Mouse (Mus musculus): ENCODE measurements around the gene Nkain4. TPM values are rescaled to one million over a fixed set of nuclear protein-coding genes. Genes with fewer than 3 reads are reported as not detected.
A peak's percentile ranks its signal among the peaks of the same experiment; 100 is the strongest.

Gene Nkain4
- total RNA-seq, 2 experiments from 2014 or later = not detected

GRCm38 (mm10) chr2:180953638-180954037 is 861 bp downstream of the Nkain4 start:
- no peak for ATAC-seq (ENCODE audit: poor library complexity, severe bottlenecking)

- ATAC-seq (ENCODE audit: poor library complexity, severe bottlenecking) = no peak
Observed at GRCm38 (mm10) chr2:180952731-180953171, 1.7 kb downstream of the Nkain4 start.

DNA sequence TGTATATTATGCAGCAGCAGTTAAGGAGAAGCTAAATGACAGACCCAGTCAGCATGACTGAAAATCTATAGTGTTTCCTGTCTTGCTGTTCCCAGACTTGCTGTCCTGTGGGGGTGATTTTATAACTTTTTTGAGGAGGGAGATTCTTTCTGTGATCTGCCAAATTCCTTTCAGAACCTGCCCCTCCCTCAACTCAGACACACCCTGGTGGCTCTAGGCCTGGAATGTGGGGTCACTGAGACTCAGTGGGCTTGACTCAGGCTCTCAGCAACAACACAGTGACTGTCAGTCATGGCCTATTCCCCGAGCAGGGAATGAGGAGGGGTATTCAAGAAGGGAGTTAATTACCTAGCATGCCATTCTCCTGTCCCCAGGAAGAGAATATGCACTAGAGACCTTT is 4.6 kb downstream of the Nkain4 start:
- no peak for ATAC-seq (ENCODE audit: poor library complexity, severe bottlenecking)

- no peak for ATAC-seq (ENCODE audit: poor library complexity, severe bottlenecking)
Observed at GRCm38 (mm10) chr2:180941869-180942268, 12.6 kb downstream of the Nkain4 start.

DNA sequence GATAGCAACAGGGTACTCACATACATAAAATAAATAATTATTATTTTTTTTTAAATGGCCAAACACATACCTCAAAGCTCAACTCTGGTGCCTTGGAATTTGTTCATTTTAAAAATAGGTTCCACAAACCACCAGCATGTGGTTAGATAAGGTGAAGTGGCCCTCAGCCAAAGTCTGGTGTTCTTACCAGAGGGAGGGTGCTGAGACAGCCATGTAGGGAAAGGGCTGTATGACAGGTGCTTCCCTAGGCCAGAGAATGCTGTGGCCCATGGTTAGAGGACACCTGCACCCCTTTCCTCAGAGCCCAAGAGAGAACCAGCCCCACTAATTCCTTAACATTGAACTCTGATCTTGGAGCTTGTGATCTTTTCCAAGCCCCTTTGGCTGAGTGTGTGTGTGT is 14.3 kb downstream of the Nkain4 start:
- no peak for ATAC-seq (ENCODE audit: poor library complexity, severe bottlenecking)

GRCm38 (mm10) chr2:180932418-180932817 is 22.1 kb downstream of the Nkain4 start:
- ATAC-seq (ENCODE audit: poor library complexity, severe bottlenecking) = no peak

- ATAC-seq (ENCODE audit: poor library complexity, severe bottlenecking) = no peak
Observed at GRCm38 (mm10) chr2:180928723-180929122, 25.8 kb downstream of the Nkain4 start, which contains the start of gene Birc7. Gene Birc7, plus strand, starts transcription at chr2:180929023.

GRCm38 (mm10) chr2:180925176-180925575 is 29.3 kb downstream of the Nkain4 start:
- ATAC-seq (ENCODE audit: poor library complexity, severe bottlenecking) = peak; percentile 66

DNA sequence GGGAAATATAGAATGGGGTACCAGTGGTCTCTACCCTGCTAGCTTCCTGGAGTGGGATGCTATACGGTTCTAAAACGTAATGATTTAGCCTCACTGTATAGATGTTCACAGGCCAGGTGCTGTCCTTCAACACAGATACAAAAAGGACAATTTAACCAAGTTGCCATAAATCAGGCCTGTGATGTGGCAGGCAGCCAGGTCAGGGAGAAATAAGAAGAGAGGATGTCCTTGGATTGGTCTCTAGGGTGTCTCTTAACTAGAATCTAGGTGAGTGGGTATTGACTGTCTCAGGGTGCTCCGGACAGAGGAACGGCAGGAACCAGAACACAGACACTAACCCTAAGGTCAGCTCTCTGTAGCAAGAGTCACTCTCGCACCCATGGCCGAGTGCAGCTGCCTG is 31.8 kb downstream of the Nkain4 start:
- ATAC-seq (ENCODE audit: poor library complexity, severe bottlenecking) = no peak

DNA sequence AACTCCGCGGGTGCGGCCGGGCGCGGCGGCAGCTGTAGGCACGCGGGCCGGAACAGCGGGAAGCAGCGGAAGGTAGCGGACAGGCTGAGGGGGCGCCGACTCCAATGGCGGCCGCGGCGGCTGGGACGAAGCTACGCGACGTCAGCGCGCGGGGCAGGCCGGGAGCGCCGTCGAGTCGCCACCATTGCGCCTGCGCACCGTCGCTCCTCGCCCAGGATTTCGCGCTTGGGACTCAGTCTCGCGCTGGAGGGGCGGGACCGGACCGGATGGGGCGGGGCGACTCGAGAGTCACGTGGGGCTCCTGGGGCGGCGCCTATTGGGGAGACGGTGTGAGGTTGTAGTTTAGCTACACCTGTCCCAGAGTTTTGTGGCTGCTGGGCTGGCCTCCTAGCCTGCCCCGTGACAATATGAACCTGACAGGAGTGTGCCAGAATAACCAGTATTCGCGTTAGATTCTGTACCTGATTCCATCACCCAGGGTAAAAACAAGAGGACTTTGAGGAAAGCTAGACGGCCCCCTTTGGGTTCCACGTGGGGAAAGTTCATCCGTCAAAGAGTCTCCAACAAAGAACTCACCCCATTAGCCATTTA is 33.6 kb downstream of the Nkain4 start, which contains the start of gene Ythdf1:
Gene Ythdf1 (minus strand): TSS at position 140 of the 591 bp plus-strand sequence.
- peak; percentile 86 for ATAC-seq (ENCODE audit: poor library complexity, severe bottlenecking)

- ATAC-seq (ENCODE audit: poor library complexity, severe bottlenecking) = peak; percentile 36
Observed at GRCm38 (mm10) chr2:180919913-180920809, 34.3 kb downstream of the Nkain4 start.

- ATAC-seq (ENCODE audit: poor library complexity, severe bottlenecking) = no peak
Observed at GRCm38 (mm10) chr2:180915886-180916433, 38.5 kb downstream of the Nkain4 start.

- ATAC-seq (ENCODE audit: poor library complexity, severe bottlenecking) = no peak
Observed at GRCm38 (mm10) chr2:180910928-180911327, 43.6 kb downstream of the Nkain4 start.

DNA sequence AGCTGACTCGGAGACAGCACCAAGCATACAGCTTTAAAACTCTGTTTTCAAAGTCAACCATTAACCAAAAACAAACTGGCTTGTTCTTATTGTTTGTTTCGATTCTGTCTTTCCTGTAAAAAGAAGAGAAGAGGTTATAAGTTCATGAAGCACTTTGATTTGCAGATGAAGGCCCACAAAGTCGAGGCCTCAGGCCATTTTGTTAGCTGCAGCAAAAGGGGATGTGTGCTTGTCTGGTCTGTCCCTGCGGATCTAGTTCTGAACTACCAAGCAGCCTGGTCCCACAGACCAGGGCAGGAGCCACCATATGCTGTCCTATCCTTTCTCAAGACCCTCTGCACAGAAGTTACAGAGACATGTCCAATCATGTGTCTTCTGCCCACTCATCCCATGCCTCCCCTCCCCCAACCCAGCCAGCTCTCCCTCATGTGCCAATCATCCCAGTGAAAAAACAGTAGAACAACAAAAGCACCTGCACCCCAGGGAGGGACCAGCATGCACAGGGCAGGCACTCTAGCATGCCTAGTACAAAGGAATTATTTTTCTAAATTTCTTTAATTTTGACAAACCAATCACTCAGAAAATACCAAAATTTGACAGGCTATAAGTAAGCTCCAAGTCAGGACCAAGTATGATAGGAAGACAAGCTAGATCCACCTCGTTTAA is 48.8 kb downstream of the Nkain4 start:
- no peak for ATAC-seq (ENCODE audit: poor library complexity, severe bottlenecking)

DNA sequence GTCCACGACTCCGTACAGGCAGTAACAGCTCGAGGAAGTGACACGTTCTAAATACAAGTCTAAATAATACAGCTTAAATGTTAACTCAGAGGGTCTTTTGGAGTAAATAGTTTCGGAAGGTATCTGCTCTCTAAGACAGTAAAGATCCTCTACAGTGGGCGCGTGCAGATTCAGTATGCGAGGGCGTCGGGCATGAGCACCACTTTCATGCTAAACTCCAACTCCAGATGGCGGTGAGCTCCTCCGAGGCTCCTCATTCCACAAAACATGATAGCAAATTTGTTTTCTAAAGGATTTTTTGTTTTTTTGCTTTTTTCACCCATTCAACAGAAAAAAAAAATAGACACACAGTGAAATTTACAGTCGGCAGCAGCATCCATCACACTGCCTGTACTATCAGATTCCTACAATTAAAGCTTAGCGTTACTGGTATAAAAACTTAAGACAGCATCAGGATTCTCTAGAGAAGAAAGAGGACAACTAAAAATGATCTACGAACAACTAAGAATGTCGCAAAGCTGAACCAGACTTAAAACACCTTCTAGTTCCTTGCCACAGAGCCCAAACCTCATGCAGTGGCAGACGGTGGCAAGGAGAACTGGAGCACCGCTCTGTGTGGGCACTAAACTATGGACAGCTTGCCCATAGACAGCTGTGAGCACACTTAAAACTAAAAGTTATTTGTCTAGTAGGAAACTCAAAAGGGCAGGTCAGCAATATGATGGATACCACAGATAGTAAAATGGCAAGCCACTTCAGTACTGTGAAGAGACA is 49.9 kb downstream of the Nkain4 start:
- ATAC-seq (ENCODE audit: poor library complexity, severe bottlenecking) = no peak

GRCm38 (mm10) chr2:180902086-180902485 is 52.4 kb downstream of the Nkain4 start:
- no peak for ATAC-seq (ENCODE audit: poor library complexity, severe bottlenecking)

GRCm38 (mm10) chr2:180897857-180898256 is 56.6 kb downstream of the Nkain4 start:
- no peak for ATAC-seq (ENCODE audit: poor library complexity, severe bottlenecking)

- no peak for ATAC-seq (ENCODE audit: poor library complexity, severe bottlenecking)
Observed at GRCm38 (mm10) chr2:180896819-180897625, 57.5 kb downstream of the Nkain4 start.

DNA sequence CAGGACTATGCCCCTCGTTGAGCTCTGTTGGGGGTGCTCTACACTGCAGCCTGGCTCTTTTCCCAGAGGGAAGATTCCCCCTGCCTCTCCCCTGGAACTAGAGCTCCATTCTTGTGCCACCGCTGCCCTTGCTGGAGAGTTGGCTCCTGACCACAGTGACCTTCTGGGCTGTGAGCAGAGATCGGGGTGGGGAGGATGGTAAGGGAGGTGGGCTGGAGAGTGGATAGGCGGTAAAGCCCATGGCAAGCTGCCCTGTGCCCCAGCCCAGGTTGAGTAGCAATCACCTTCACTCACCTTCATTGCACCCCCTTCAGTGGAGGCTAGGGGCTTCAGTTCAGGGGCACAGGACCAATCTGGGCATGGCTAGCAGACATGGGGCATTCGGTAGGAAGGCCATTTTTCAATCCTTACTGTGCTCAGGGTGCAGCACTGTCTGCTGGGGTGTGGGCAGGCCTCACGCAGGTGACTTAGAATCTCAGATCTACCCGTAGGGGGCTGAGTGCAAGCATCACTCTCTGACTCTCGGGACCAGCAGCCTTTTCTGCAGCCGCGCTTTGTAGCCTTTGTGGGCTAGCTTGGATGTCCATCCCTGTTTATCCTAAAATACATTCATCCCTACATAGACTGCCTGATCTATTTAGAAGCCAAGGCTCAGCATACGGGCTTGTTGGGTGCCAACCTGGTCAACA is 58.5 kb downstream of the Nkain4 start:
- ATAC-seq (ENCODE audit: poor library complexity, severe bottlenecking) = no peak

All from megakaryocyte, adult 5-6 weeks (primary cell).